Mouse (Mus musculus) neural tube, embryonic 14.5 days (tissue): Measurements from ENCODE around the gene Phc2. TPM values are rescaled to one million over a fixed set of nuclear protein-coding genes. Genes with fewer than 3 reads are reported as not detected.

Experiments used
- ATAC-seq: fragments of 200-750 bp; cut with Nextera tagmentation; 2 replicates; pipeline ENCODE4 v1.8.0; 2017; ENCODE audit warnings: low read depth, mild to moderate bottlenecking, moderate TSS enrichment, moderate library complexity
- H3K27ac ChIP-seq: fragments of 300-500 bp; sonication (generic); 2 replicates; pipeline ENCODE4 v1.5.1; 2014; ENCODE audit warnings: low read depth, mild to moderate bottlenecking, control low read depth, low read length, moderate library complexity, mixed read lengths
- H3K27me3 ChIP-seq: fragments of 300-500 bp; sonication (generic); 2 replicates; pipeline ENCODE4 v1.6.1; 2014; ENCODE audit warnings: low read length; ENCODE audit not compliant: control insufficient read depth, insufficient read depth
- H3K36me3 ChIP-seq: fragments of 300-500 bp; sonication (generic); 2 replicates; pipeline ENCODE4 v1.6.1; 2014; ENCODE audit warnings: low read length, mixed read lengths; ENCODE audit not compliant: control insufficient read depth, insufficient read depth
- H3K4me1 ChIP-seq: fragments of 300-500 bp; sonication (generic); 2 replicates; pipeline ENCODE4 v1.6.1; 2014; ENCODE audit warnings: low read length; ENCODE audit not compliant: control insufficient read depth, insufficient read depth
- H3K4me2 ChIP-seq: fragments of 300-500 bp; sonication (generic); 2 replicates; pipeline ENCODE4 v1.6.1; 2014; ENCODE audit warnings: mild to moderate bottlenecking, low read depth, low read length, control low read depth
- H3K4me3 ChIP-seq: fragments of 300-500 bp; sonication (generic); 2 replicates; pipeline ENCODE4 v1.5.1; 2014; ENCODE audit warnings: low read depth, low read length, control low read depth, mixed read lengths
- H3K9ac ChIP-seq: fragments of 300-500 bp; sonication (generic); replicated peaks from 2 replicates; pipeline ENCODE4 v1.6.1; 2014; ENCODE audit warnings: low read depth, mild to moderate bottlenecking, control low read depth, low read length, mixed read lengths
- H3K9me3 ChIP-seq: fragments of 300-500 bp; sonication (generic); 2 replicates; pipeline ENCODE4 v1.6.1; 2016; ENCODE audit warnings: low read length; ENCODE audit not compliant: control insufficient read depth
- WGBS: fragments of 180-500 bp; shearing (Covaris S2); extraction: QIAGEN DNeasy Blood & Tissue Kit; methylation state at CpG from one replicate; pipeline ENCODE4 v1.1.7; 2014; 5-methylcytosine and 5-hydroxymethylcytosine counted together
- polyA plus RNA-seq: library from polyadenylated mRNA; unstranded; fragments of >200 nt; fragmentation: Nextera tagmentation; extraction: Ambion mirVana; gene quantifications from 2 replicates; pipeline ENCODE4 v1.2.1, GENCODE M21; 2014

Gene Phc2
- polyA plus RNA-seq, 1 experiment from 2014 or later: 31.9 TPM

DNA sequence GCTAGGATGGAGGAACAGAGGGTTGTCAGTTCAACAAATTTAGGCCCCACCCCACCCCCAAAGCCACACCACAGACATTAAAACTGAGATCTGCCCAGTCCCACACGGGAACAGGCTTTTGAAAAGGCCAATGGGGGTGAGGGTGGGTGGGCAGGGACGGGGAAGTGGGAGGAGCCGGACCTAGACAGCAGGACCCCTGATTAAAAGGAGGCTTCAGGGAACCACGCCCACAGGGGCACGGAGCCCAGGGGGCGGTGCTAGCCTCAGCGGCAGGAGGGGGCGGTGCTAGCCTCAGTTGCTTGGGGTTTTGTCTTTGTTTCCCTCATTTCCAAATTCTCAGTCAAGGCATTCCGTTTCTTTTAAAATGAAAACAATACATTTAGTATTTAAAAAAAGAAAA is 141.1 kb downstream of the Phc2 start:
- Histone ChIP-seq H3K27ac (no peak overlapping the region), H3K27me3 (no peaks in the 10 kb centered on the region), H3K9ac (no peak overlapping the region), H3K4me3 (no peak overlapping the region), H3K36me3 (peaks cover 4% of the 10 kb centered on the region; the same call in 1 of the 2 replicates), H3K4me1 (peaks cover 12% of the 10 kb centered on the region; the same call in 1 of the 2 replicates), H3K4me2 (no peak overlapping the region), H3K9me3 (no peaks in the 10 kb centered on the region)
- WGBS: 9% methylated on average over 9 of the region's 9 CpGs
- ATAC-seq: peak; percentile 50; the same call in 1 of the 2 replicates

DNA sequence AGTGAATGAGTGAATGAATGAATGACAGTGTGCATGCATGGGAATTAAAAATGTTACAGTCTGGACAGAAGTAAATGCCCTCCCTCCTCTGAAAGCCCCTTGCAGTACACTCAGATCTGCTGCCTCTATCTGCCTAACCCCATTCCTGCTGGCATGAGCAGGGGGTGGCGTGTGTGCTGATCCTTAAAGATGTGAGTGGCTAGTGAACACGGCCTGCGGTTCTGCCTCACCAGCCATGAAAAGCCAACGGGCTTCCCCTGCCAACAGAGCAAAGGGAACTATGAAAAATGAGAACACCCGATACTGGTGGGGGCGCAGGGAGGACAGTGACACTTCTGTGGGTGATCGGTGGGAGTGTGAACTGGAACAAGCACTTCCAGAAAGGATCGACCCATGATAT is 142.3 kb downstream of the Phc2 start:
- ATAC-seq: no peak

DNA sequence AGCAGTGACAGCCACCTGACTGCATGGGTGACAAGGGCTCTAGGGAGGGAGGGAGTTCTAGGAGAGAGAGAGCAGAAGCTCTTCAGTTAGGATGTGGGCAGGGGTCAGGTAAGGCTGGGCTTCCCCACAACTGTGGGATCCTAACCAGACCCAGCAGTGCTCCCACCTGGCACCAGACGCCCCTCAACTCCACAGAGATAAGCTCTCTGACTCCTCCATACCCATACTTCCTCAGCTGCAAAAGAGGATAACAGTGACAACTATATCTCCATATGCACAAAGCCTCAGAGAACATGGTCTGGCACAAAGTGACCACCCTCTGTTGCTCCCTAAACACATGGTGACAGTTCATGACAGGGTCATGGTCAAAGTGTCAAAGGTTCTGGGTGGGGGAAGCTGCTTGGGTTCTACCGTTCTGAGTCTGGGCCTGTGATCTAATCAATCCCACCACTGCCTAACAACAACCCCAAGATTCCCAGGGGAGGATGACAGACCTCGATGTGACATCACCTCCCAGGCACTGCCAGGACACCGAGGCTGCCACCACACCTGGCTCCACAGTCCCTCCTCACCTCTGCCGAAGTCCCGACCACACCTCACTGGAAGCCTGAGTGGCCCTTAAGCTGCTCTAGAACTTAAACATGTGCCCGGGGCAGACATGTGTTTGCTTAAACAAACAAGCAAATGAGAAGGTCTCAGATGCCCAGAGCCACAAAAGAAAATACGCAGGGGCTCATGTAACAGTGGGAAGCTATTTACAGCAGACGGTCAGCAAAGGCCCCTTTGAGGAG is 147.4 kb downstream of the Phc2 start:
- H3K27me3 ChIP-seq: no peaks in the 10 kb centered on the region
- no peaks in the 10 kb centered on the region for H3K36me3 ChIP-seq
- 67% methylated on average over 9 of the region's 9 CpGs for WGBS
- no peak overlapping the region for H3K4me3 ChIP-seq
- H3K9me3 ChIP-seq: no peaks in the 10 kb centered on the region
- H3K27ac ChIP-seq: no peak overlapping the region
- H3K4me1 ChIP-seq: peaks cover 33% of the 10 kb centered on the region
- ATAC-seq: no peak
- no peak overlapping the region for H3K9ac ChIP-seq
- H3K4me2 ChIP-seq: no peak overlapping the region

More for the DNA sequence above, 142.3 kb downstream of the Phc2 start:
- no peaks in the 10 kb centered on the region for H3K27me3 ChIP-seq
- no peak overlapping the region for H3K27ac ChIP-seq
- 64% methylated on average over 8 of the region's 8 CpGs for WGBS
- H3K36me3 ChIP-seq: peaks cover 4% of the 10 kb centered on the region; the same call in 1 of the 2 replicates
- H3K4me3 ChIP-seq: no peak overlapping the region
- no peaks in the 10 kb centered on the region for H3K9me3 ChIP-seq
- H3K9ac ChIP-seq: no peak overlapping the region
- peaks cover 10% of the 10 kb centered on the region; the same call in 1 of the 2 replicates for H3K4me1 ChIP-seq
- H3K4me2 ChIP-seq: no peak overlapping the region

Other genes starting within 250 kb of the Phc2 start
- 3.4 and 3.9 TPM in 2 replicates for gene Zscan20, start 44.6 kb upstream of the Phc2 start, polyA plus RNA-seq
- gene Tlr12, start 36.1 kb upstream of the Phc2 start, polyA plus RNA-seq: 0.35 and 0.48 TPM in 2 replicates
- gene A3galt2, start 100.7 kb downstream of the Phc2 start, polyA plus RNA-seq: 0.45 and 0.51 TPM in 2 replicates
- gene Zfp362, start 151.3 kb downstream of the Phc2 start, polyA plus RNA-seq: 26.2 and 33.1 TPM in 2 replicates
- gene Trim62, start 228.9 kb downstream of the Phc2 start, polyA plus RNA-seq: 28.8 and 31.1 TPM in 2 replicates